Mouse (Mus musculus): ENCODE results near the gene Gsg1.
A peak's percentile ranks its signal among the peaks of the same experiment; 100 is the strongest.

Gsg1 gene

DNA sequence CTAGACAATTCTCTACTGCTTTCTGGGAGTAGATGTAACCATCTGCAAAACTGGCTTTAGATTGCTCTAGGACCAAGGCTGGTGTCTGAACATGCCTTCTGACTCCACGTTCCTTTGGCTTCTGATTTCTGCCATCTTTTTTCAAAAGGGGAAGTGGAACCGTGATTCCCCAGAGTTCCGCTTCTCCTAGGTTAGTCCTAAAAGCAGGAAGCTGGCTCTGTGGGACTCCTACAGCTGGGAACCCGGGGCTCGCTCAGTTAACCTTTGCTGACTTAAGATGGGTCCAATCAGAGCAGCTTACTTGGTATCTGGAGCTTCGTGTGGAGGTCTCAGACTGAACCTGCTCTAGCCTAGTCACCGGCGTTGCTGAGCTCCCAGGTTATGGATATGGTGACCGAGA is 7.0 kb upstream of the Gsg1 start:
- no peak for DNase-seq (ENCODE audit: low spot score in 2 of 2)

DNA sequence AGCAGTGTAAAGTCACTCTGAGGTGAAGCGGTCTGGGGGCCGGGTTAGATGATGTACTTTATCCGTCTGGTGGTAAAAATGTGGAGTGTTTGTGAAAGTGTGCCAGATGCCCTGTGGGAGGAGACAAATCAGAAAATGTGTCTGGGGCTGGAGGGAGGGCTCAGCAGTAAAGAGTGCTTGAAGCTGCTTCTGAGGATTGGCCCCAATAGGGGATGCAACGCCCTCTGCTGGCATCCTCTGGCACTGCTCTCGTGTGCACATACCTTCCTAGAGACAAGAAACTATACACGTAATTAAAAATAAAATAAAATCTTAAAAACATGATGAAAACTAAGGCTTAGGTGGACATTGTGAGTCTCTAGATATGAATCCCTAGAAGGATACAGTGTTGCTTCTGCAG is 6.3 kb upstream of the Gsg1 start:
- no peak for DNase-seq (ENCODE audit: low spot score in 2 of 2)

DNA sequence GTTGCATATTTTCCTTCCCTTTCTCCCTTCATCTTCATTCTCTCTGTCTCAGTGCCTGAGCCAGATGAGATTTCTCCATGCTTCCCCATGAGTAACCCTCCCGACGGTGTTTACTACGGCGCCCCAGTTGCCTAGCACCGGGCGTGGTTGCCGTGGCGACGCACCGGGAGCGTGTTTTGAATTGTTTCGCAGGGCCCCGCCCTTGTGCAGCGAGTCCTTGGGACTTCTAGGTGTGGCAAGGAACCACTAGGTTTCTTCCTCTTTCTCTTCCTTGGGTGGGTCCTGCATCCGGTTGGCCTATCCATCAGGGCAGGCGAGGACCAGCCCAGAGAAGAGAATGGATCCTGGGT is 1.4 kb downstream of the Gsg1 start:
- peak; percentile 58 to 64 for DNase-seq (ENCODE audit: low spot score in 2 of 2)

DNA sequence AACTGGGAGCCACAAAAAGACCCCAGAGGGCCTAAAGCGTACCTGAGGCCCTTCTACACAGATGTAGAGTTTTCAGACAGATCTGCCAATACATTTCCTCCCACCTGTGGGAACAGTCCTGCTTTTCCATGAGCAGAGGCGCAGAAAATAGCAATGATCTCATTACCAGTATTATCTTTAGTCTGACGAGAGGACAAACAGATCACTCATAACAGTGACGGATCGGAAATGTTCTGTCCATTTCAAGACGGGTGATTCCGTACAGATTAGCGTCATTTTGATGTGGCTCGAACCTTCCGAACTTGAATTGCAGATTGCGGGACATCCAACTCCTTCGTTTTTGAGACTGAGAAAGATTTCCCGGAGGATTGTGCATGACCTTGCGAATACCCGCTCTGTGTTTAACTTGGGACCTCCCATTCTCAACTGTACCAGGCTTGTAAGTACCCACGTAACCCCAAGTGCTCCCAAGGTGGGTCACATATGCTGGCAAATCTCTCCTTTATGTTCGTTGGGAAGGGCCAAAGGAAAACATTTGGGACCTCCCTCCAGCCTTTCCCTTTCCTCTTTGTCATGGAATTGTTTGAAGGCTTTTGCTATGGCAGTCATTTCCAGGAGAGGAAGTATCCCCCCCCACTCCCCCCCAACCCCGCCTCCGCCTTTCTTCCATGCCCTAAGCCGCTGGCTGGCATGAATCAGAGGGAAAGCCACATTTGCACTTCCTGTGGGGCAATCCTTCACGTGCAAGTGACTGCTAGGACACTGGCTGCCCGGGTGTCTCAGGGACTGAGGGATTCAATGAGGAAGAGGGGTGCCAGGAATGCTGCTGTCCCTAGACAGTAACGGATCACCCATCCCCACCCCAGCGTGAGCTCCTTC is 2.1 kb downstream of the Gsg1 start:
- DNase-seq (ENCODE audit: low spot score in 2 of 2) = no peak

DNA sequence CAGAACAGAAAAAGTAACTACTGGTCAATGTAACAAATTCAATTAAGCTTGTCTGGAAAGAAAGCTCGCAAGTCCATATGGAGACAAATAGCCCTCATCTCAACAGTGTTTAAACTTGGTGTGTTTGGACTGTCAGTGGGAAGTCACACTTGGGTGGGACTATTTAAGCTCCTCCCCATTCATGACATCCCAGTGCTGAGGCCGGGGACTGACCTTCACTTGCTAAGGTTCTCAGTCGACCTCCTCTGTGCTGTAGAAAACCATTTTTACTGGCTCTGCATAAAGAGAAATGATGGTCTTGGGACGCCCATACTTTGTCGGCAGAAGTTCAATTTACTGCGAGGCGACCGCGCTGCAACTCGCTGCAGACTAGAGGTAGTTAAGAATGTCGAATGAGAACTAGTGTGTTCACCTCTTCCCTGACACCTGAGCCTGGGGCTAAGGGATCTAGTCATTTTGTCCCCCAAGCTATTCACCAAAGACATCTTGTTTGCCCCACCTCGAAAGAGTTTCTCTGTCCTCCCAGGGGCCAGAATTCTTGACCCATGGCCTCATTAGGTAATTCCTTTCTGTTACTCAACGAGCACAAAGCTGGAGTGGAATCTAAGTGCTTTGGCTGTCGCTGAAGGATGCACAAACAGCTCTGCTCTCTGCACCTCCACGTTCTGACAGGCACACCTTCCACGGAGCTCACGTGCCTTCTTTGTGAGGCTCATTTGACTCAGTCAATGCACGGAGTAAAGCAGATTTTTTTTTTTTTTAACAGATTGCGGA is 3.0 kb downstream of the Gsg1 start:
- no peak for DNase-seq (ENCODE audit: low spot score in 2 of 2)

DNA sequence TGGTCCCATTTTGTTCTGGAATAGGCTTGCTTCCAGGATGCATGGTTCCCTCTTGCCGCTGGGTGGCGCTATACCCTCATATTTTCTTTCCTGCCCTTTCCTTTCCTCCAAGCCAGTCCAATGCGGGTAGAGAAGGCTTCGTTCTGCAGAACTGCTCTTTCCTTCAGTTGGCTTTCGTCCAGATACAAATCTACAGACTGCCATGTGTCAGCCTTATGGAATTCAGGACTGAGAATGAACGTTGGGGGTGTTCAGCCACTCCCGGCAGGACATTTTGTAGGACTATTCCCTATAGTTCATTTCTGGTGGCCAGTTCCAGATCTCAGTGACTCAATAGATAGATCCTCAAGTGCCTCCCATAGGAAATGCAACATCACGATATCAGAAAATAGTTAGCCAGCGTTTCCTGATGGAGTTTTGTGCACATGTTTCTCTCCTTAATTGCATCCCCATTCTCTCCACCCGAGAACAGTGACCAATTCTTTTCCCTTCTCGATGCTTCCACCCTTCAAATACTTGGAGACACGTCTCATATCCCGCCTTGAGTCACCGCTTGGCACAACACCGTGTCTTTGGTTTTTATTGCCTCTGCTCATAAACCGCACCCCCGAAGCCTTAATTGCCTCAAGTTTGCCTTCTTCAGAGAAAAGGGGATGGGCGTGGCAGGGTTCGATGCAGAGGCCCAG is 4.2 kb downstream of the Gsg1 start:
- DNase-seq (ENCODE audit: low spot score in 2 of 2) = peak in 1 of 2 experiments; percentile 74

DNA sequence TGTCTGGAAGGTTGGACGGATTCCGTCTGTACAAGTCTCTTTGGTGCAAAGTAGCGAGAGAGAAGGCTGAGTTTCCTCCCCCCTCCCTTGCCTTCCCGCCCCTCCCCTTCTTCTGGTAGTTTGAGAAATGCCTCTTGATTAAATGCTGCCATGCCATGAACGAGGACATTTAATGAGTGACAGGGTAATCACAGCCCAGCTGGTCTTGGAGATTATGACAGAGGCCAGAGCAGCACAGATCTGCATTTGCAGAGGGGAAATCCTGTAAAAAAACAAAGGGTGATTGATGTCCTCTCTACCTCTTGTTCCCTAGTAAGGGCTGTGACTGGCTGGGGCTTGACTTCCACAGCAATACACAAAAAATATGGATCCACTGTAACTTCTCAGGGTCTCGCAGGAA is 6.3 kb downstream of the Gsg1 start:
- no peak for DNase-seq (ENCODE audit: low spot score in 2 of 2)

DNA sequence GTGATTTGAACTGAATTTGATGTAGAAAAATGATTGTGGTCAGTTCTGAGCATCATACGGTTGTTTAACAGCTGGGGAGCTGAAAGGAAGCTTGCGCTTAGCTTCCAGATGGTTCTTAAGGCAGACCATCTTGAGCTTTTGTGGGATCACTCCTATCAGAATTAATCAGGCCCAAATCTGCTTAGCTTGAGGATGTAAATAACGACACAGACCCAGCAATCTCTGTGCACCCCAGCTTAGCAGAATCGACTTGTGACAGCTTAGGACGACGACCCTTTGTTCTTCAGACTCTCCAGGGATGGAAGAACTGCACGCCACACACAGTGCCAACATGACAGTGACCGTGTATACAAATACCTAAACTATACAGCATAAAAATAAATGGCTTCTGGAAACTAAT is 8.6 kb downstream of the Gsg1 start:
- DNase-seq (ENCODE audit: low spot score in 2 of 2) = no peak

DNA sequence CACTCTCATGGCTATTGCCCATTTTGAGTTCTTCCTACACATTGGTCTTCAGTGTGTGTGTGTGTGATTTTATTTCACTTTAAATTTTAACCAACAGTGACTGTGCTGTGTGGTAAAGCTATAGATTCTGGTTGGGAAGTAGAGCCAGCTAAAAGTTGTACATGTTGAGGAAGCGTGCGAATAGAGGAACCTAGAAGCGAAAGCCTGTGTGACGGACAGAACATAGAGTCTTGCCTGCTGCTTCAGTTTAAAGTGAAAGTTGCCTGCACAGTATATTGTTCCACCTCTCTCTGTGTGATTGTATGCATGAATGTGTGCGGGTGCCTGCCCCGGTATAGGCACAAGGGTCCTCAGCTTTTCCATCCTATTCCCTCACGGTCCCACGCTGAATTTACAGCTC is 13.8 kb downstream of the Gsg1 start:
- DNase-seq (ENCODE audit: low spot score in 2 of 2) = no peak

DNA sequence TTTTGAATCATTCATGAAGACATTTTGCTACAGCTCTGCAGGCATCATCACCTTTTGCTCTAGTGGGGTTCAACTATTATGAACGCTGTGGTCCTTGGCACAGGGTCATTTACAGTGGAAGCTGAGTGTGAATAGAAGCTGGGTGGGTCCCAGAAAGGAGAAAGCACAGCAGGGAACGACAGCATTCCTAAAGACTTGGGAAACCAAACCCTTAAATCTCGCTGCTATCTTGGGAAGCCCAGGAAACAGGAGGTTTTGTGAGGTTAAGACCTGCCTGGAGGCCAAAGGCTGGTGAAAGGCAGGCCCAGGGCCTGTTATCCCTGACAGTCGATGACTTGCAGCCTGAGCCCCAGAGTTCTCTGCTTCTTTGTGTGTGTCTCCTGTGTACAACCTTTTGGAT is 15.9 kb downstream of the Gsg1 start:
- DNase-seq (ENCODE audit: low spot score in 2 of 2) = no peak

DNA sequence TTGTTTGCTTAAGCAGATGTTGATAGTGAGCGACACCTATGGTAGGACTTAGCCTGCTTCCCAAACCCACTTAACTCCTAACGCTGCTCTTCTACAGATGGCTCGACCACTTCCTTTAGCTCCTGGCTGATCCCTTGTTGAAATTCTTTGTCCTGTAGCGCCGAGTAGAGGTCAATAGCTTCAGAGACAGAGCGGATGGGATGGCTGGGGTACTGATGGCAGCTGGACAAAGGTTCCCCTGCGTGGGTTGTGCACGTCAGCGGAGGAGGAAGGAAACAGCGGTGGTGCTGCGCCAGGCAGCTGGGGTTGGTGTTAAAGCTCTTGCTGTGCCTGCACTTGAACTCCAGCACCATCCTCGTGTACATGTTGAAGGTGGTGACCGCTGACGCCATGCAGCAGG is 16.8 kb downstream of the Gsg1 start:
- DNase-seq (ENCODE audit: low spot score in 2 of 2) = peak; percentile 37 to 50

DNA sequence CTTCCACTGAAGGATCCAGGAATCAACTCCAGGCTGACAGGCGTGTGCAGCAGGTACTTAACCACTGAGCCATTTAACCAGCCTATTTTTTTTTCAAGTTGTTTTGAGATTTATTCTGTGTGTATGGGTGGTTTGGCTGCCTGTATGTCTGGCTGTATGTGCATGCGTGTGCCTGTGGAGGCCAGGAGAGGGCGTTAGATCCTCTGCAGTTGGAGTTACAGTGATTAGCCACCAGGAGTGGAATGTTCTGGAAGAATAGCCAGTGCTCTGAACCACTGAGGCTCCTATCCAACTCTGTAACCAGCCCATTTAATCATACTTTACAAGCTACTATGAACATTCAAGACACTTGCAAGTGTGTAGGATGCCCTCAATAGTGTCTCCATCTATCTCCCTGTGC is 17.6 kb downstream of the Gsg1 start:
- no peak for DNase-seq (ENCODE audit: low spot score in 2 of 2)

DNA sequence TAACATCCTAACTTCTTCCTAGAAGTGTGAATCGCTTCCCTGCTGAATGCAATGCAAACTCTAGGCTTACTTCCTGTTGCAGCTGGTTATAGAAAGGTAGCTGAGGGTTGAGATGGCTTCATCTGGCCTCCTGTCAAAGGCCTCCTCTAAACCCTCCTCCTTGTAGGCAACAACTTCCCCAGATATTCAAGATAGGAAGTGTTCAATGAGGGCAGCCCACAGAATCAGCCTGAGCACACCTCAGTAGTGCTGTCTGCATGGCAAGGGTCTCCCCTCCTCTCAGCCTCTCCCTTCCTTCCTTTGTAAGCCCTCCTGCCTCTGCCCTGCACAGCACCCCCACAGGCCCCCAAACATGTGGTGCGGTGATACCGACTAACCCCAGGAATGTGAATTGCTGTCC is 18.4 kb downstream of the Gsg1 start:
- no peak for DNase-seq (ENCODE audit: low spot score in 2 of 2)

DNA sequence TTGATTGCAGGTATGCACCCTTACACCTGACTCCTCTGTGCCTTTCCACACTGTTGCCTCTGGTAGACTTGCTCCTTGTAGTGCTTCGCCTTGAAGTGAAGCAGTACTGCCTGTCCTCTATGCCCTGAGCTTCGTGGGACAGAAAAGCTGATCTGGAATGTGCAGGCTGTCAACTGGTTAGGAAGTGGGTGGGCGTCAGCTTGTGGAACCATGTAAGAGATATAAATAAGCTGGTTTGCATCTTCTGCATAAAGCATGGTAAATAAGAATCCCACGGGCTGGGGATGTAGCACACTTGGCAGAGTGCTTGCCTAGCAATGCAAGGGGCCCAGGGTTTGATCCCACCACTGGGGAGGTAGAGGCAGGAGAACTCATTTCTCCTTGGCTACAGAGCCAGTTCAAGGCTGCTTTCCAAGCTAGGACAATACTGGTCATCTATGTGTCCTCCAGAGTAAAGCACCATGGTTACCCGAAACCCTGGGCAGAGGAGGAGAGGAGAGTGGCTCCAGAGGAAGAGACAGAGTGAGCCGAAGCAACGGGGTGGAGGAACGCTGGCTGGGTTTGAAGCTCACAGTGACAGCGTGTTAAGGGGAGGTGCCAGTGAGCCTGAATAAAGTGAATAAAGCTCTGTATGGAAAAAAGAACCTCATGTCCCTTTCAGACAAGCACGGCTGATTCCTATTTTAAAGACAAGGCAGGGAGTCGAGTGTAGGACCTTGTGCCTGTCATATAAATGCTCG is 21.5 kb downstream of the Gsg1 start:
- DNase-seq (ENCODE audit: low spot score in 2 of 2) = no peak

DNA sequence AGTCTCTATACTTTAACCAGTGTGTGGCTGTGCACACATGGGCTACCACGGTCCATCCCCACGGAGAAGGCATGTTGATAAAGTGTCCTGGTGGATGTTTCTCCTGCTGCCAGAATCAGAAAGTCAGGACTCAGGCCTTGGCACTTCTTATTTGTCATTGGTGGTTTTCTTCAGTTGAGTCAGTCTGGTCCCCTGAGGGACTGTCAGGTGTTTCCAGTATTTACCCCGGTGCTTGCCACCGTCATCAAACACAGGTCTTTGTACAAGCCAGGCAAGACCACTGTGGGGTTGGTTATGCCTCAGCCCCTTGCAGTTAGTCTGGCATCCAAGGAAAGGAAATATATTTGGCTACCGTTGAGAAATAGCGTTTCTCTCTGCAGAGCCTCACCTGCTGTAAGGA is 23.6 kb downstream of the Gsg1 start:
- DNase-seq (ENCODE audit: low spot score in 2 of 2) = no peak

DNA sequence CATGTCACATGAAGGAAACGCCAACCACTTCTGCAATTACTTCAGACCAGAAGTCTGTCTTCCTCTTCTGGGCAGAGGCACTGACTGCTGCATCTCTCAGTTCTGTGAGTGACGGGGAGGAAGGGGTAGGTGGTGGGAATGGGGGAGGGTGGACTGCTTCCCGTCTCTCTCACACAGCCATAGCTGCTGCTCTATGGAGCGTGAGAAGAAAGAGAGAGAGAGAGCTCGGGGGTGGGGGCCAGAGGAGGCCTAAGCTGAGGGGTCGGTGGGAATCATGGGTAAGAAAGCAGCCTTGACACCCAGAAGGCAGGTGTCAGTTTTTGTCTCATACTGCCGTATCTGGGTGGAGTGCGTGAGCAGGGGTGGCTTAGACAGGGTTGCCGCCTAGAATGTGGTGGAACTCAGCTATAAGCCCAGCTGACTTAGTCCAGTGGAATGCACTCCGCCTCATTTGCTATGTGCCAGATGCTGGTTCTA is 25.6 kb downstream of the Gsg1 start:
- peak in 1 of 2 experiments; percentile 29 for DNase-seq (ENCODE audit: low spot score in 2 of 2)

DNA sequence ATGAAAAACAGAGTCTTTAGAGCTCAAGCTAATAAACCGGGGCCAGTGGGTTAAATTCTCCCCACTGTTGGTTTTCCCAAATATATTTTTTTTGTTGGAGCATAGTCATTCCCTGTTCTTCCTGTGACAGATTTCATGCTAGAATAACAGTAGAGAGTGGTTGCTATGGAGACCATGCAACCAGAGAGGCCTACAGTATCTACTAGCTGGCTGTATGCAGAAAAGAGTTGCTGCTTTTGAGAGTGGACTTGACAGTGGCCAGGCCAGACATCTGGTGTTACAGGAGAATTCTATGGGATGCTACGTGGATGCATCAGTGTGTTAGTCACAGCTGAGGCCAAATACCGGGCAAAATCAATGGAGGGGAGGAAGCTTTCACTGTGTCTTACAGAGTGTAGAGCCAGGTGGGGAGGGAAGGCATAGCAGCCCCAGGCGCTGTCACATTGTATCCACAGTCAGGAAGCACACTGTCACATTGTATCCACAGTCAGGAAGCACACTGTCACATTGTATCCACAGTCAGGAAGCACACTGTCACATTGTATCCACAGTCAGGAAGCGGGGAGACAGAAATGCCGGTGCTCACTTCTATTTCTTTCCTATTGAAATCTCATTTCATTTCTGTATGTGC is 30.2 kb downstream of the Gsg1 start:
- DNase-seq (ENCODE audit: low spot score in 2 of 2) = no peak

DNA sequence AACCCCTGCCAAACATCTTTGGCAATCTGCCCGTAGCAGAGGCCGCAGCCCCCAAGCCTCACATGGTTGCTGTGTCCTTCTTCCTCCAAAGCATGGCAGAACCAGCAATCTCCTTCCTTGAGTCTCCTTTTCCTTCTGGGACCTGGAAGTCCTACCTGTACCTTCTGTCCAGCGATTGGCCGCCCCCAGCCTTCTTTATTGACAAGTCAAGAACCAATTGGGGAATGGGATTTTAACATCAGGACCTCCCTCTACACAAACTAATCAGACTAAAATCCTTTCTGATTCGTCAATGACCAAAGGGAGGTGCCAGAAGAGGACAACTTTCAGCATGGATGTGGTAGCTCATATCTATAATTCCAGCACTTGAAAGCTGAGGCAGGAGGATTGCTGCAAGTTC is 34.2 kb downstream of the Gsg1 start:
- DNase-seq (ENCODE audit: low spot score in 2 of 2) = no peak

DNA sequence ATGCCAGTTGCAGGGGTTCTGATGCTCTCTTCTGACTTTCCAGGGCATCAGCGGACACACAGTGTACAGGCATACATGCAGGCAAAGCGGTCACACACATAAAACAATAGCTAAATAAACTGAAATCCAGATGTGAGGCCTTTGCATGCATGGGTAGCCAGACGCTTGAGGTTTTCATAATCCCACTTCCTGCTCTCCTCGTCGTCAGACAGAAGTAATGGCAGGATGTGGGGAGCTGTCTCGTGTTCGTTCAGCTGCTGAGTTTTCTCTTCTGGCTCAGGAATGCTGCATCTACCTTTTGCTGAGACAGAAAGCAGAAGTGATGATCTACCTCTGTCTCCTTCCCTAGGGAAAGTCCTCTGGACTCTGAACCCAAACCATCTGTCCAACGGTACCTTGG is 35.8 kb downstream of the Gsg1 start:
- DNase-seq (ENCODE audit: low spot score in 2 of 2) = peak; percentile 57 to 63

DNA sequence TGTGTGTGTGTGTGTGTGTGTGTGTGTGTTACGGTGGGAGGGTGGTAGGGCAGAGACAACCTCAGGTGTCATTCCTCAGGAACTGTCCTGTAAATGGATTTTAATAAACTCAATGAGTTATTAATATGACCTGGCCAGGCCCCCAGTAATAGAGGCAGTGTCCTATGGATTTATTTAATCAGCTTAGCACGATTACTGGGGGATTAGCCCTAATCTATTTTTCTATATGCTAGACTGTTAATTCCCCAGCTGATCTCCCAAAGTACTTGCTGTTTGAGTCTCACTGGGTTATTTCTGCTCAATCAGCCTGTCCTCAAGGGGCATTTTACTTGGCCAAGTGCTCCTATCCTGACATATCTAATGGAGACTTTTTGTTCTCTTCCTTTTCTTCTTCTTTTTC is 41.5 kb downstream of the Gsg1 start:
- no peak for DNase-seq (ENCODE audit: low spot score in 2 of 2)

DNA sequence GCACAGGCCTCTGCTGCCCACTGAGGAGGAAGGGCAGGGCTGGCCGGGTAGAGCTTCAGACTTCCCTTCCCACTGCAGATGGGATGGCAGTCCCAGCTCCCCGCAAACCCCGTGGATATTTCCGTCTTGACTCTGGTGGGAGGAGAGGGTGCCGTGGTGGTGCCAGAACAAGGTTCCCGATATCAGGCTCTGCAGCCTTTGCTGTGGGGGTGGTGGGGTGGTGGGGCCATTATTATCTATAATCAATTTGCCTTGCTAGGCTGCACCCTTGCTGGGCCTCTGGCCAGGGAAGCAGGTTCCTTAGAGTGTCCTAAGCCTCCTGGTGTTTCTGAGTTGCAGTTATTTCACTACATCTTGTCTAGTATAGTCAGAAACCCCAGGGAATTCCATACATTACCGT is 43.0 kb downstream of the Gsg1 start:
- DNase-seq (ENCODE audit: low spot score in 2 of 2) = no peak
